Mouse (Mus musculus): Measurements from ENCODE around the gene Atg101. TPM values are rescaled to one million over a fixed set of nuclear protein-coding genes. Genes with fewer than 3 reads are reported as not detected.

The Atg101 gene
- total and polyA plus RNA-seq, 3 experiments = 75.2 to 75.5 TPM; not detected in 1

- peak; percentile 86 for DNase-seq (ENCODE audit: low read depth, low spot score)
- Histone ChIP-seq H3K4me3 (ENCODE audit: control insufficient read depth in 1 of 2, insufficient read depth in 1 of 2, low read depth in 2 of 2, low read length in 2 of 2) (no peak overlapping the region), H3K9me3 (replicated peaks; ENCODE audit: insufficient read depth, low read length) (no peaks in the 10 kb centered on the region), H3K36me3 (ENCODE audit: control insufficient read depth in 1 of 2, insufficient read depth in 2 of 2, low read length in 2 of 2) (peaks cover 0 to 28% of the 10 kb centered on the region in 2 experiments; a peak in 2 of 4 replicates), H3K27me3 (ENCODE audit: control insufficient read depth in 1 of 2, insufficient read depth in 2 of 2, low read length in 2 of 2) (no peaks in the 10 kb centered on the region), H3K79me2 (ENCODE audit: control insufficient read depth, insufficient read depth, low read length, poor library complexity) (no peaks in the 10 kb centered on the region), H3K9ac (ENCODE audit: control insufficient read depth, low read depth, low read length, poor library complexity, severe bottlenecking) (peak overlapping the region; percentile 21; the same call in 1 of the 2 replicates), H3K4me1 (ENCODE audit: control insufficient read depth in 1 of 2, insufficient read depth in 2 of 2, low read length in 2 of 2) (peaks cover 10 to 42% of the 10 kb centered on the region in 2 experiments), H3K27ac (ENCODE audit: control insufficient read depth, low read depth, low read length) (peak overlapping the region; percentile 48)
- no peak for TF ChIP-seq ELF1 (IDR thresholded peaks at IDR 0.05; ENCODE audit: low read depth, low read length)
- 0 out of 4 replicates have a peak, but pooled peaks of 1 of the 2 experiments have one; percentile 29 for TF ChIP-seq POLR2A (IDR thresholded peaks at IDR 0.05; ENCODE audit: control insufficient read depth in 1 of 2, insufficient read depth in 1 of 2, low read depth in 1 of 2, low read length in 2 of 2, poor library complexity in 1 of 2)
- no peak for TF ChIP-seq CHD1 (IDR thresholded peaks at IDR 0.05; ENCODE audit: low read depth, low read length)
- 0 out of 2 replicates have a peak, but pooled peaks have one; percentile 33 for TF ChIP-seq ETS1 (IDR thresholded peaks at IDR 0.05; ENCODE audit: low read depth, low read length)
- peak; percentile 48 to 74; a peak in 3 of 4 replicates for TF ChIP-seq EP300 (IDR thresholded peaks at IDR 0.05; ENCODE audit: low read depth in 1 of 2, low read length in 2 of 2)
- TF ChIP-seq BHLHE40 (IDR thresholded peaks at IDR 0.05; ENCODE audit: borderline replicate concordance, low read depth, low read length) = no peak
- TF ChIP-seq TBP (IDR thresholded peaks at IDR 0.05; ENCODE audit: low read depth, low read length) = peak; percentile 32; the same call in 1 of the 2 replicates
- TF ChIP-seq CHD2 (IDR thresholded peaks at IDR 0.05; ENCODE audit: low read length) = no peak
- 0 out of 2 replicates have a peak, but pooled peaks have one; percentile 11 for TF ChIP-seq TAL1 (IDR thresholded peaks at IDR 0.05; ENCODE audit: low read length)
- no peak for TF ChIP-seq GATA1 (IDR thresholded peaks at IDR 0.05; ENCODE audit: low read depth, low read length)
- no peak for TF ChIP-seq ZMIZ1 (IDR thresholded peaks at IDR 0.05; ENCODE audit: low read depth, low read length)
- TF ChIP-seq NELFE (IDR thresholded peaks at IDR 0.05; ENCODE audit: low read depth, low read length) = no peak
- TF ChIP-seq POLR2AphosphoS5 (IDR thresholded peaks at IDR 0.05; ENCODE audit: borderline replicate concordance, low read depth, low read length) = no peak
- TF ChIP-seq KAT2A (conservative IDR thresholded peaks at IDR 0.05; ENCODE audit: low read depth, low read length) = no peak
- no peak for TF ChIP-seq E2F4 (IDR thresholded peaks at IDR 0.05; ENCODE audit: borderline replicate concordance, low read depth, low read length)
- no peak for TF ChIP-seq MAFK (IDR thresholded peaks at IDR 0.05; ENCODE audit: borderline replicate concordance, low read depth, low read length)
- TF ChIP-seq TCF12 (IDR thresholded peaks at IDR 0.05; ENCODE audit: low read depth, low read length) = no peak
- TF ChIP-seq ZNF384 (IDR thresholded peaks at IDR 0.05; ENCODE audit: low read depth, low read length) = no peak
- TF ChIP-seq SIN3A (IDR thresholded peaks at IDR 0.05; ENCODE audit: low read length) = no peak
- no peak for TF ChIP-seq USF2 (IDR thresholded peaks at IDR 0.05; ENCODE audit: borderline replicate concordance in 1 of 2, insufficient read depth in 1 of 2, low read depth in 1 of 2, low read length in 2 of 2)
Observed at GRCm38 (mm10) chr15:101255842-101256462, 28.1 kb upstream of the Atg101 start.

All from MEL (cell line).